Mouse (Mus musculus): Measurements from ENCODE around the gene Fgf5. TPM values are rescaled to one million over a fixed set of nuclear protein-coding genes. Genes with fewer than 3 reads are reported as not detected.

Fgf5 gene
- polyA plus RNA-seq (2012; rRNA removed) = 1.1 and 1.5 TPM in 2 replicates

DNA sequence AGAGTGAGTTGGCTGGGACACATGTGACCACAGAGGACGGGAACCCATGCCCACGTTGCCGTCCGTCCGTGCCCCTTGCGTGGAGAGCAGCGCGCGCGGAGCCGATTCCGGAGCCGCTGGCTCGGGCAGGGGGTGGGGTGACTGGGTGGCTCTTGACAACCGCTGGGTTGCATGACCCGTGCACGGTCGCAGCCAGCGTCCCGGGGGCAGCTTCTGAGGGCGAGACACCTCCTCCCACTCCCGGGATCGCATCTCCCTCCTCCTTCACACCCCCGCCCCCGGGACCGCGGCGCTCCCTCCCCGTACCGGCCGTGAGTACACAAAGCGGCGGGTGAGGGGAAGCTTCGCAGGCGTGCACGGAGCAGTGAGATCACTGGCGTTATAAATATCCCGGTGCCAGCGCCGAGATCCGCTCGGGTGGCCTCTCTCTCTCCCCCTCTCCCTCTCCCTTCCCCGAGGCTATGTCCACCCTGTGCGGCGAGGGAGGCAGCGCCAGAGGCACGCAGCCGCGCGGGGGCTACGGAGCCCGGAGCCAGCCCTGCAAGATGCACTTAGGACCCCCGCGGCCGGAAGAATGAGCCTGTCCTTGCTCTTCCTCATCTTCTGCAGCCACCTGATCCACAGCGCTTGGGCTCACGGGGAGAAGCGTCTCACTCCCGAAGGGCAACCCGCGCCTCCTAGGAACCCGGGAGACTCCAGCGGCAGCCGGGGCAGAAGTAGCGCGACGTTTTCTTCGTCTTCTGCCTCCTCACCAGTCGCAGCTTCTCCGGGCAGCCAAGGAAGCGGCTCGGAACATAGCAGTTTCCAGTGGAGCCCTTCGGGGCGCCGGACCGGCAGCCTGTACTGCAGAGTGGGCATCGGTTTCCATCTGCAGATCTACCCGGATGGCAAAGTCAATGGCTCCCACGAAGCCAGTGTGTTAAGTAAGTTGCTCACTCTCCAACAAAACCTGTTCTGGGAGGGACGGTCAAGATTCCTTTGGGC lies at the start of gene Fgf5:
Gene Fgf5, plus strand, starts transcription at position 347 of the 984 bp plus-strand sequence.
- Histone ChIP-seq H3K27ac (ENCODE audit: insufficient read depth, low read length) (no peak within 1 kb of the TSS), H3K4me3 (replicated peaks; ENCODE audit: insufficient read depth, low read depth, low read length) (peak within 1 kb of the TSS; percentile 67), H3K4me1 (ENCODE audit: control insufficient read depth, insufficient read depth, low read length) (no peaks in the 10 kb centered on the region; the same call in 1 of the 2 replicates), H3K27me3 (ENCODE audit: control insufficient read depth, insufficient read depth, low read length) (peaks cover 1% of the 10 kb centered on the region; the same call in 1 of the 2 replicates)
- under 1% methylated on average over 80 of the region's 80 CpGs for WGBS
- TF ChIP-seq CTCF (IDR thresholded peaks at IDR 0.05; ENCODE audit: borderline replicate concordance, insufficient read depth, low read depth, low read length) = no peak
- TF ChIP-seq POLR2A (IDR thresholded peaks at IDR 0.05; ENCODE audit: borderline replicate concordance, insufficient read depth, low read length) = no peak
- peak; percentile 40 to 59 for DNase-seq

DNA sequence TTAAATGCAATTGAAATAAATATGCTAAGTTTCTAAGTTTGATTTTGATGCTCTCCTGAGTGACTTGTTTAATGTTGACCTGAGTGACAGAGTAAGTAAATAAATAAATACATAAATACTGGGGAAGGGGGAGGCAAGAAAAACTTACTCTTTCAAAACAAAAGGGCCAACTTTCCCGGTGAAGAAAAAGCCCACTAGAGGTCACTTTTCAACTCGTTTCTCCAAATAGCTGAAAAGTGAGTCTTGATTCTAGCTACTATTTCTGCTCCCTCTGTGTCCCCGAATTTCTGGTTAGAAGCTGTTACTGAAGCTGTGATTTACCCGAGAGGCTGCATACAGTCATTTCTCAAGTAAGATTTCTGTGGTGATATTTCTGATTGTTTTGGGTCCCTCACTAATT lies 41.5 kb upstream of the Fgf5 start:
- DNase-seq = no peak
- Histone ChIP-seq H3K27me3 (ENCODE audit: control insufficient read depth, insufficient read depth, low read length) (no peaks in the 10 kb centered on the region), H3K4me1 (ENCODE audit: control insufficient read depth, insufficient read depth, low read length) (no peaks in the 10 kb centered on the region), H3K27ac (ENCODE audit: insufficient read depth, low read length) (no peak overlapping the region), H3K4me3 (replicated peaks; ENCODE audit: insufficient read depth, low read depth, low read length) (no peak overlapping the region)
- TF ChIP-seq POLR2A (IDR thresholded peaks at IDR 0.05; ENCODE audit: borderline replicate concordance, insufficient read depth, low read length) (no peak), CTCF (IDR thresholded peaks at IDR 0.05; ENCODE audit: borderline replicate concordance, insufficient read depth, low read depth, low read length) (no peak)
- WGBS = 52% methylated on average over 4 of the region's 4 CpGs

DNA sequence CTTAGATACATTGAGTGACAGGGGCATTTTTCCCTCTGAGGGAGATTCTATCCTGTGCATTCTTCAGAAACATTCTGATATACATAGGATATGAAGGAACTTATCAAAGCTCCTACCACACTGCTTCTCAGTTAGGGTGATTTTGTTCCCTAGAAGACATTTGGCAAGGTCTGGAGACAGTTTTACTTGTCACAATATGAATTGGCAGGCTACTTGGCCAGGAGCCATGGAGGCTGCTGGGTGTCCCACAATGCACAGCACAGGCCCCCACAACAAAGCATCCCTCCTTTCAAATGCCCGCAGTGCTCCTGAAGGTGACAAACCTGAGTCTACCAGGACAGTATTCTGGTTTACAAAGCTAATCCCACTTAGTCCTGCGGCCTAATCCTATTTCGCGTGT lies 32.0 kb upstream of the Fgf5 start:
- Histone ChIP-seq H3K27ac (ENCODE audit: insufficient read depth, low read length) (no peak overlapping the region), H3K4me1 (ENCODE audit: control insufficient read depth, insufficient read depth, low read length) (no peaks in the 10 kb centered on the region), H3K27me3 (ENCODE audit: control insufficient read depth, insufficient read depth, low read length) (no peaks in the 10 kb centered on the region), H3K4me3 (replicated peaks; ENCODE audit: insufficient read depth, low read depth, low read length) (no peak overlapping the region)
- 74% methylated on average over 4 of the region's 4 CpGs for WGBS
- TF ChIP-seq CTCF (IDR thresholded peaks at IDR 0.05; ENCODE audit: borderline replicate concordance, insufficient read depth, low read depth, low read length) (no peak), POLR2A (IDR thresholded peaks at IDR 0.05; ENCODE audit: borderline replicate concordance, insufficient read depth, low read length) (no peak)
- peak in 1 of 2 experiments; percentile 16 for DNase-seq

DNA sequence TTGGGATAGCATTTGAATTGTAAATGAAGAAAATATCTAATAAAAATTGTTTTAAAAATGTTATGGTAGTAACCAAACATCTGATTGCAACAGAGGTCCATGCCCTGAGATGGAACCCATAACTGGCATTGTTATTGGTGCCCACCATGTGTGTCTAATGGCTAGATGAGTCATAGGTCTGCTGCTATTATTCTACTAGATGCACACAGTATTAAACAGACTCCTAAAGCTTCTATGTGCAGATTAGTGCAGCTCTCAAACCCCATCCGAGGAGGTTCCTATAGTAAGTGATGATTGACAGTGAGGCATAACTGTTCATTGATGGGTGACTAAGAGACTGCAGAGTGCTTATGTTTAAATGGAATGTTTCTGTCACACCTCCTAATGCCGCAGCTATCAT lies 27.3 kb upstream of the Fgf5 start:
- Histone ChIP-seq H3K27me3 (ENCODE audit: control insufficient read depth, insufficient read depth, low read length) (no peaks in the 10 kb centered on the region), H3K4me1 (ENCODE audit: control insufficient read depth, insufficient read depth, low read length) (peaks cover 6% of the 10 kb centered on the region), H3K27ac (ENCODE audit: insufficient read depth, low read length) (no peak overlapping the region), H3K4me3 (replicated peaks; ENCODE audit: insufficient read depth, low read depth, low read length) (no peak overlapping the region)
- TF ChIP-seq POLR2A (IDR thresholded peaks at IDR 0.05; ENCODE audit: borderline replicate concordance, insufficient read depth, low read length) (no peak), CTCF (IDR thresholded peaks at IDR 0.05; ENCODE audit: borderline replicate concordance, insufficient read depth, low read depth, low read length) (no peak)
- DNase-seq = no peak
- WGBS = 92% methylated on average over 2 of the region's 2 CpGs

DNA sequence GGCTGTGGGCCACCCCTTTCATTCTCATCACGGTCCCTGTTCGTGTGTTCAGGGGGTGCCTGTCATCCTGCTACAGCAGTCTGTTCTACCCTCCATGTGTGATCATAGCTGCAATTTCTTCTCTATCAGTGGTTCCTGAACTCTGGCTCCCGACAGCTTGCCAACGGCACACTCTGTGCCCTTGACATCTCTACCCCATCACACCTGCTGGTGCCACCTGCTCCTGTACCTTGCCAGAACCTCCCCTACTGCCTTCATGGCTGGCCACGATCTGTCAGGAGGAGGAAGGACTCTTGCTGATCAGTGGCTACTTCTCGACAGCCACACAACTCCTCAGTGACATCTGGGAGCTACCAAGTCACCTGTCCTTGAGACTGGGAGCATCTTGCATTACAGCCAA lies 24.5 kb upstream of the Fgf5 start:
- WGBS = 6% methylated on average over 6 of the region's 6 CpGs

DNA sequence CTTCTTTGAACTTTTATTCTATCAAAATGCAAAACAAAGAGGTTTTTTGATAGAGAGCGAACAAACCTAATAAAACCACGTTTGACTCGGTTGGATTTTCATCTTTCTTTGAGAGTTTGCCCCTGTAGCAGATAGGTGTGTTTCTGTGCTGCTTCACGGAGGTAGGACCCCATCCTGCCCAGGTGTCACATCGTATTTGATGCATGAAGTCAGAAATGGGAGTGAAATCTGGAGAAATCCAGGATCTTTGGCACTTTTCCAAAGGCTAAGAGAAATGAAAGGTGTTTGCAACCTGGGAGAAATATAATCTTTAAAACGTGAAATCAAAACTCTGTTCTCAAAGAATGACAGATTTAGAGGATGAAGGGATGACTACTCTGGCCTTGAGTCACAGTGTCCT lies 15.5 kb upstream of the Fgf5 start:
- Histone ChIP-seq H3K27me3 (ENCODE audit: control insufficient read depth, insufficient read depth, low read length) (no peaks in the 10 kb centered on the region), H3K4me3 (replicated peaks; ENCODE audit: insufficient read depth, low read depth, low read length) (no peak overlapping the region), H3K27ac (ENCODE audit: insufficient read depth, low read length) (no peak overlapping the region), H3K4me1 (ENCODE audit: control insufficient read depth, insufficient read depth, low read length) (no peaks in the 10 kb centered on the region)
- TF ChIP-seq POLR2A (IDR thresholded peaks at IDR 0.05; ENCODE audit: borderline replicate concordance, insufficient read depth, low read length) = no peak
- TF ChIP-seq CTCF (IDR thresholded peaks at IDR 0.05; ENCODE audit: borderline replicate concordance, insufficient read depth, low read depth, low read length) = no peak
- DNase-seq = no peak
- 45% methylated on average over 6 of the region's 6 CpGs for WGBS

More for the DNA sequence above, 24.5 kb upstream of the Fgf5 start:
- Histone ChIP-seq H3K27ac (ENCODE audit: insufficient read depth, low read length) (no peak overlapping the region), H3K4me1 (ENCODE audit: control insufficient read depth, insufficient read depth, low read length) (peaks cover 6% of the 10 kb centered on the region), H3K4me3 (replicated peaks; ENCODE audit: insufficient read depth, low read depth, low read length) (no peak overlapping the region), H3K27me3 (ENCODE audit: control insufficient read depth, insufficient read depth, low read length) (no peaks in the 10 kb centered on the region)
- TF ChIP-seq CTCF (IDR thresholded peaks at IDR 0.05; ENCODE audit: borderline replicate concordance, insufficient read depth, low read depth, low read length) (no peak), POLR2A (IDR thresholded peaks at IDR 0.05; ENCODE audit: borderline replicate concordance, insufficient read depth, low read length) (no peak)
- DNase-seq = peak; percentile 75 to 78

DNA sequence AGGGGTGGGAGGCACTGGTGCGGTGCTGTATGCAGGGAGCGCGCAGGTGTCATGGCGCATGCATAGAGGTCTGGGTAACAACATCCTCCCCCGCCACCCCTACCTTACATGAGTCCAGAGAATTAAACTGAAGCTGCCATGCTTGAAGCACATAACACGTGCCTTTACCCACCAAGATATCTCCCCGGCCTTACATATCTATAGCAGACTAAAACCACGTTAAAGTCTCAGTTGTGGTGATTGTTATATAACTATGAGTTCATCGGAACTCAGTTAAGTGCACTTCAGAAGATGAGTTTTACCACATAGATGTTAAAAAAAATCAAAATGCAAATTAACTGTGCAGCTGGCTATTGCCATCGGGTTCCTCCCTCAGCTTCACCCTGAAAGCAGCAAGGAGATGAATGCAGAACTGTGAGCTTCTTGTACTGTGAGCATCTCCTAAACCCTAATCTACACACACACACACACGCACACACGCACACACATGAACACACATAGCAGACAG lies 12.6 kb upstream of the Fgf5 start:
- Histone ChIP-seq H3K4me3 (replicated peaks; ENCODE audit: insufficient read depth, low read depth, low read length) (no peak overlapping the region), H3K27ac (ENCODE audit: insufficient read depth, low read length) (no peak overlapping the region), H3K4me1 (ENCODE audit: control insufficient read depth, insufficient read depth, low read length) (no peaks in the 10 kb centered on the region), H3K27me3 (ENCODE audit: control insufficient read depth, insufficient read depth, low read length) (no peaks in the 10 kb centered on the region; the same call in 1 of the 2 replicates)
- no peak for DNase-seq
- 96% methylated on average over 12 of the region's 12 CpGs for WGBS
- TF ChIP-seq POLR2A (IDR thresholded peaks at IDR 0.05; ENCODE audit: borderline replicate concordance, insufficient read depth, low read length) (no peak), CTCF (IDR thresholded peaks at IDR 0.05; ENCODE audit: borderline replicate concordance, insufficient read depth, low read depth, low read length) (no peak)

Measured in cerebellum, adult 2 months (tissue).